Mouse (Mus musculus) liver, adult 2 months (tissue): ENCODE measurements around the gene Atxn1. TPM values are rescaled to one million over a fixed set of nuclear protein-coding genes. Genes with fewer than 3 reads are reported as not detected.

Experiments used
- DNase-seq: peaks from one replicate; pipeline ENCODE4 v3.0.0-alpha.2; 2011; ENCODE audit warnings: low read depth, low spot score; ENCODE audit errors: extremely low read depth
- H3K27ac ChIP-seq: fragments of 200-500 bp; replicated peaks from 2 replicates; pipeline ENCODE4 v1.5.1; 2012; ENCODE audit warnings: low read depth, mild to moderate bottlenecking, control low read depth, inconsistent platforms, low read length; ENCODE audit not compliant: insufficient read depth
- H3K27me3 ChIP-seq: fragments of 200-500 bp; 2 replicates; pipeline ENCODE4 v1.6.1; 2012; ENCODE audit warnings: mild to moderate bottlenecking, moderate library complexity, low read length, inconsistent platforms; ENCODE audit not compliant: control insufficient read depth, insufficient read depth
- H3K36me3 ChIP-seq: fragments of 200-500 bp; 2 replicates; pipeline ENCODE4 v1.6.1; 2012; ENCODE audit warnings: low read length, inconsistent platforms; ENCODE audit not compliant: control insufficient read depth, insufficient read depth
- H3K4me1 ChIP-seq: fragments of 200-500 bp; 2 replicates; pipeline ENCODE4 v1.6.1; 2011; ENCODE audit warnings: low read length; ENCODE audit not compliant: control insufficient read depth, insufficient read depth
- H3K4me3 ChIP-seq: fragments of 200-500 bp; 2 replicates; pipeline ENCODE4 v1.5.1; 2011; ENCODE audit warnings: low read depth, mild to moderate bottlenecking, control low read depth, low read length, moderate library complexity; ENCODE audit not compliant: insufficient read depth
- H3K79me2 ChIP-seq: fragments of 200-500 bp; 2 replicates; pipeline ENCODE4 v1.6.1; 2012; ENCODE audit warnings: inconsistent platforms, mild to moderate bottlenecking, low read length, moderate library complexity; ENCODE audit not compliant: control insufficient read depth, insufficient read depth
- H3K9ac ChIP-seq: fragments of 200-500 bp; 2 replicates; pipeline ENCODE4 v1.6.1; 2012; ENCODE audit warnings: low read depth, mild to moderate bottlenecking, control low read depth, inconsistent platforms, low read length
- CTCF ChIP-seq: fragments of 200-500 bp; IDR thresholded peaks from 2 replicates; pipeline ENCODE4 v1.5.1; 2011; ENCODE audit warnings: low read depth, low read length, control low read depth
- POLR2A ChIP-seq: fragments of 200-500 bp; IDR thresholded peaks from 2 replicates; pipeline ENCODE4 v1.6.1; 2011; ENCODE audit warnings: low read length, control low read depth; ENCODE audit not compliant: insufficient read depth; ENCODE audit errors: extremely low read depth
- WGBS: fragments of 180-500 bp; shearing (Covaris S2); methylation state at CpG from one replicate; pipeline ENCODE4 v1.1.7; 2018; 5-methylcytosine and 5-hydroxymethylcytosine counted together
- polyA plus RNA-seq: library from polyadenylated mRNA; depleted of rRNA; stranded (reverse); fragments of >200 nt; gene quantifications from 2 replicates; pipeline ENCODE4 v1.2.3, GENCODE M21; 2012
- total RNA-seq: library from RNA; depleted of rRNA; stranded (reverse); fragments of >200 nt; gene quantifications from 2 replicates; pipeline ENCODE4 v1.2.3, GENCODE M21; 2014

Atxn1 gene
- total and polyA plus RNA-seq, 2 experiments, result 7.7 to 7.8 TPM

- Histone ChIP-seq H3K36me3 (no peaks in the 10 kb centered on the region), H3K9ac (no peak overlapping the region), H3K4me1 (no peaks in the 10 kb centered on the region), H3K27me3 (no peaks in the 10 kb centered on the region), H3K79me2 (no peaks in the 10 kb centered on the region), H3K27ac (no peak overlapping the region), H3K4me3 (no peak overlapping the region)
- TF ChIP-seq POLR2A (no peak), CTCF (peak; percentile 54)
- no peak for DNase-seq
- 33% methylated on average over 10 of the region's 10 CpGs for WGBS
These were observed 426.1 kb downstream of the Atxn1 start for GRCm38 (mm10) chr13:45538532-45539204.

- no peak overlapping the region for H3K27ac ChIP-seq
- no peak for DNase-seq
- no peaks in the 10 kb centered on the region for H3K36me3 ChIP-seq
- H3K79me2 ChIP-seq, result no peaks in the 10 kb centered on the region
- H3K27me3 ChIP-seq, result no peaks in the 10 kb centered on the region
- H3K4me3 ChIP-seq, result no peak overlapping the region
- H3K9ac ChIP-seq, result no peak overlapping the region
- H3K4me1 ChIP-seq, result no peaks in the 10 kb centered on the region
- 81% methylated on average over 9 of the region's 9 CpGs for WGBS
- TF ChIP-seq POLR2A (no peak), CTCF (no peak)
These were observed 426.7 kb downstream of the Atxn1 start for GRCm38 (mm10) chr13:45538091-45538490.

- TF ChIP-seq CTCF (no peak), POLR2A (no peak)
- Histone ChIP-seq H3K4me1 (no peaks in the 10 kb centered on the region), H3K79me2 (no peaks in the 10 kb centered on the region), H3K27me3 (no peaks in the 10 kb centered on the region), H3K36me3 (no peaks in the 10 kb centered on the region), H3K9ac (no peak overlapping the region), H3K27ac (no peak overlapping the region), H3K4me3 (no peak overlapping the region)
- DNase-seq, result no peak
- 40% methylated on average over 9 of the region's 9 CpGs for WGBS
These were observed 427.7 kb downstream of the Atxn1 start for GRCm38 (mm10) chr13:45537110-45537509.

- TF ChIP-seq CTCF (no peak), POLR2A (no peak)
- Histone ChIP-seq H3K27ac (no peak overlapping the region), H3K27me3 (no peaks in the 10 kb centered on the region), H3K9ac (no peak overlapping the region), H3K79me2 (no peaks in the 10 kb centered on the region), H3K4me3 (no peak overlapping the region), H3K4me1 (no peaks in the 10 kb centered on the region), H3K36me3 (no peaks in the 10 kb centered on the region)
- no peak for DNase-seq
- WGBS, result 93% methylated on average over 9 of the region's 9 CpGs
These were observed 428.9 kb downstream of the Atxn1 start for GRCm38 (mm10) chr13:45535731-45536453.

GRCm38 (mm10) chr13:45530754-45531153, 434.1 kb downstream of the Atxn1 start:
- no peak for DNase-seq
- Histone ChIP-seq H3K4me1 (no peaks in the 10 kb centered on the region), H3K27ac (no peak overlapping the region), H3K9ac (no peak overlapping the region), H3K4me3 (no peak overlapping the region), H3K36me3 (no peaks in the 10 kb centered on the region), H3K27me3 (no peaks in the 10 kb centered on the region), H3K79me2 (no peaks in the 10 kb centered on the region)
- 64% methylated on average over 6 of the region's 6 CpGs for WGBS
- TF ChIP-seq POLR2A, result no peak
- no peak for TF ChIP-seq CTCF

- DNase-seq, result no peak
- no peaks in the 10 kb centered on the region for H3K27me3 ChIP-seq
- no peaks in the 10 kb centered on the region for H3K36me3 ChIP-seq
- 86% methylated on average over 4 of the region's 4 CpGs for WGBS
- H3K4me1 ChIP-seq, result no peaks in the 10 kb centered on the region
- no peaks in the 10 kb centered on the region for H3K79me2 ChIP-seq
- no peak overlapping the region for H3K27ac ChIP-seq
- H3K9ac ChIP-seq, result no peak overlapping the region
- TF ChIP-seq CTCF, result no peak
- TF ChIP-seq POLR2A, result no peak
- H3K4me3 ChIP-seq, result no peak overlapping the region
These were observed 436.0 kb downstream of the Atxn1 start for GRCm38 (mm10) chr13:45528787-45529186.
